In the genomic region with DNA sequence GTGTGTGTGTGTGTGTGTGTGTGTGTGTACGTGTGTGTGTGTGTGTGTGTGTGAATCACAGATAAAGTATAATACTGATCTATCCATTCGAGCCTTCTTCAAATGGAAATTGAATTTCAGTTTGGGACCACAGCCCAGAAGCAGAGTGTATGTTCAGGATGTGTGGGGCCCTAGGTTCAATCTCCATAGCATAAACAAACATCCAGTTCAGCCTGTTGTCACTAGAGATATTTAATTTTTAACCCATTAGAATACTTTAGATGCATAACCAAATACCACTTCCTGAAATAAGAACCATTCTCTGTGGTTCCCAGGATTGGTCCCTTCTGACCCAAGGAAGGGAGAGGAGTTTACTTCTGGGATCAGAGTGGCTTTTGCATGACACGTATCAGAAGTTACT, we compare ENCODE assay signal across 12 mouse cellular contexts.
DNase-seq lines count a peak whose midpoint lies in the region; ATAC-seq and TF ChIP-seq lines count a peak whose summit lies in the region.
"Had no signal": no experiment of that assay in that cellular context is flagged by ENCODE, and none has a peak within 500 bp of the region (broad histone marks: within the 10 kb centered on the region; RNA-seq: fewer than 3 reads in every experiment).

No protein-coding gene starts in this region.

- 0 out of 2 replicates have a peak, but pooled peaks have one; percentile 4 for ATAC-seq in forebrain, embryonic 15.5 days (replicated peaks)
- no peak for ATAC-seq in forebrain, embryonic 11.5 days (replicated peaks; ENCODE audit: low FRiP score)
- no peak for ATAC-seq in intestine, embryonic 14.5 days (replicated peaks; ENCODE audit: low FRiP score, low TSS enrichment, low read depth)
- ATAC-seq in intestine, postnatal 0 days = no peak
- ATAC-seq in midbrain, embryonic 13.5 days = no peak
- no peak for ATAC-seq in midbrain, postnatal 0 days (ENCODE audit: low FRiP score)
- no peak for ATAC-seq in stomach, embryonic 14.5 days (ENCODE audit: insufficient number of reproducible peaks, insufficient read depth, low FRiP score, low read depth)

- 49% methylated on average over 3 of the region's 3 CpGs for WGBS in forebrain, embryonic 15.5 days
- 69% methylated on average over 3 of the region's 3 CpGs for WGBS in forebrain, embryonic 11.5 days
- 49% methylated on average over 3 of the region's 3 CpGs for WGBS in intestine, embryonic 14.5 days
- 42% methylated on average over 3 of the region's 3 CpGs for WGBS in intestine, postnatal 0 days
- 85% methylated on average over 3 of the region's 3 CpGs for WGBS in midbrain, embryonic 13.5 days
- WGBS in midbrain, postnatal 0 days = 80% methylated on average over 3 of the region's 3 CpGs
- WGBS in stomach, embryonic 14.5 days = 53% methylated on average over 3 of the region's 3 CpGs

- H3K4me1 ChIP-seq in forebrain, embryonic 15.5 days = peaks cover 15% of the 10 kb centered on the region
- H3K4me1 ChIP-seq in forebrain, embryonic 11.5 days (replicated peaks; ENCODE audit: control insufficient read depth, insufficient read depth, low read length) = no peaks in the 10 kb centered on the region
- H3K4me1 ChIP-seq in intestine, embryonic 14.5 days (replicated peaks; ENCODE audit: control insufficient read depth, insufficient read depth, low read length) = peaks cover 11% of the 10 kb centered on the region
- 0 out of 2 replicates have a peak, but pooled peaks cover 10% of the 10 kb centered on the region for H3K4me1 ChIP-seq in intestine, postnatal 0 days (replicated peaks; ENCODE audit: control insufficient read depth, insufficient read depth, low read length)
- H3K4me1 ChIP-seq in midbrain, embryonic 13.5 days (replicated peaks) = no peaks in the 10 kb centered on the region
- no peaks in the 10 kb centered on the region; the same call in 1 of the 2 replicates for H3K4me1 ChIP-seq in midbrain, postnatal 0 days (ENCODE audit: insufficient read depth, low read length)
- H3K4me1 ChIP-seq in stomach, embryonic 14.5 days (ENCODE audit: control insufficient read depth, insufficient read depth, low read length) = peaks cover 13% of the 10 kb centered on the region

- no peak overlapping the region for H3K4me3 ChIP-seq in forebrain, embryonic 15.5 days
- H3K4me3 ChIP-seq in forebrain, embryonic 11.5 days (ENCODE audit: low read depth, low read length) = no peak overlapping the region
- no peak overlapping the region for H3K4me3 ChIP-seq in intestine, embryonic 14.5 days (ENCODE audit: low read depth, low read length)
- no peak overlapping the region for H3K4me3 ChIP-seq in intestine, postnatal 0 days (ENCODE audit: low read depth, low read length)
- no peak overlapping the region for H3K4me3 ChIP-seq in midbrain, embryonic 13.5 days (replicated peaks)
- no peak overlapping the region for H3K4me3 ChIP-seq in midbrain, postnatal 0 days (ENCODE audit: low read depth, low read length)
- no peak overlapping the region for H3K4me3 ChIP-seq in stomach, embryonic 14.5 days (ENCODE audit: low read depth, low read length)
- H3K4me3 ChIP-seq: left cerebral cortex, adult 2 months; myocyte had no signal

- no peak for DNase-seq in forebrain, embryonic 11.5 days (ENCODE audit: low spot score)
- no peak for DNase-seq in intestine, embryonic 14.5 days (ENCODE audit: low spot score)
- DNase-seq in midbrain, postnatal 0 days (ENCODE audit: low spot score) = no peak
- no peak for DNase-seq in urinary bladder, postnatal 14 days (ENCODE audit: low spot score)
- DNase-seq: B cell, adult 2 months had no signal

- no peak overlapping the region for H3K9ac ChIP-seq in forebrain, embryonic 15.5 days (replicated peaks)
- H3K9ac ChIP-seq in forebrain, embryonic 11.5 days (ENCODE audit: low read length) = no peak overlapping the region
- no peak overlapping the region for H3K9ac ChIP-seq in intestine, embryonic 14.5 days (ENCODE audit: low read length)
- no peak overlapping the region for H3K9ac ChIP-seq in intestine, postnatal 0 days (ENCODE audit: low read depth, low read length)
- no peak overlapping the region for H3K9ac ChIP-seq in midbrain, embryonic 13.5 days (replicated peaks)
- H3K9ac ChIP-seq in midbrain, postnatal 0 days (replicated peaks; ENCODE audit: low read length, poor library complexity, severe bottlenecking) = no peak overlapping the region
- no peak overlapping the region for H3K9ac ChIP-seq in stomach, embryonic 14.5 days (replicated peaks; ENCODE audit: low read depth, low read length)

- H3K9me3 ChIP-seq in forebrain, embryonic 15.5 days = no peaks in the 10 kb centered on the region
- H3K9me3 ChIP-seq in forebrain, embryonic 11.5 days (ENCODE audit: control insufficient read depth, low read length) = peaks cover 4% of the 10 kb centered on the region; the same call in 1 of the 2 replicates
- peaks cover 9% of the 10 kb centered on the region; the same call in 1 of the 2 replicates for H3K9me3 ChIP-seq in intestine, embryonic 14.5 days (ENCODE audit: control insufficient read depth, low read length)
- H3K9me3 ChIP-seq in intestine, postnatal 0 days (ENCODE audit: control insufficient read depth) = no peaks in the 10 kb centered on the region
- peaks cover 14% of the 10 kb centered on the region for H3K9me3 ChIP-seq in midbrain, embryonic 13.5 days
- no peaks in the 10 kb centered on the region for H3K9me3 ChIP-seq in midbrain, postnatal 0 days (ENCODE audit: low read length)
- H3K9me3 ChIP-seq in stomach, embryonic 14.5 days (ENCODE audit: control insufficient read depth, low read depth, low read length) = peaks cover 7% of the 10 kb centered on the region; the same call in 1 of the 2 replicates

- H3K27me3 ChIP-seq in forebrain, embryonic 15.5 days = no peaks in the 10 kb centered on the region
- no peaks in the 10 kb centered on the region for H3K27me3 ChIP-seq in forebrain, embryonic 11.5 days (ENCODE audit: control insufficient read depth, insufficient read depth, low read length)
- H3K27me3 ChIP-seq in intestine, embryonic 14.5 days (replicated peaks; ENCODE audit: control insufficient read depth, insufficient read depth, low read length) = no peaks in the 10 kb centered on the region
- H3K27me3 ChIP-seq in intestine, postnatal 0 days (replicated peaks; ENCODE audit: control insufficient read depth, insufficient read depth, low read length) = no peaks in the 10 kb centered on the region
- H3K27me3 ChIP-seq in midbrain, embryonic 13.5 days = no peaks in the 10 kb centered on the region
- H3K27me3 ChIP-seq in midbrain, postnatal 0 days (ENCODE audit: insufficient read depth, low read length) = no peaks in the 10 kb centered on the region
- no peaks in the 10 kb centered on the region for H3K27me3 ChIP-seq in stomach, embryonic 14.5 days (ENCODE audit: control insufficient read depth, insufficient read depth, low read length)

- no peak for TF ChIP-seq CTCF in intestine, postnatal 0 days (IDR thresholded peaks at IDR 0.05; ENCODE audit: low read depth)
- no peak for TF ChIP-seq CTCF in midbrain, postnatal 0 days (IDR thresholded peaks at IDR 0.05)

- H3K27ac ChIP-seq in forebrain, embryonic 15.5 days (replicated peaks) = peak overlapping the region; percentile 57
- H3K27ac ChIP-seq in forebrain, embryonic 11.5 days (ENCODE audit: low read depth, low read length) = no peak overlapping the region
- H3K27ac ChIP-seq in intestine, embryonic 14.5 days (ENCODE audit: low read depth) = peak overlapping the region; percentile 48; the same call in 1 of the 2 replicates
- H3K27ac ChIP-seq in intestine, postnatal 0 days (ENCODE audit: low read depth, low read length) = no peak overlapping the region
- peak overlapping the region; percentile 25; the same call in 1 of the 2 replicates for H3K27ac ChIP-seq in midbrain, embryonic 13.5 days
- no peak overlapping the region for H3K27ac ChIP-seq in midbrain, postnatal 0 days (ENCODE audit: low read depth, low read length)
- H3K27ac ChIP-seq in stomach, embryonic 14.5 days (ENCODE audit: low read length) = peak overlapping the region; percentile 68
- H3K27ac ChIP-seq: left cerebral cortex, adult 2 months had no signal

- H3K4me2 ChIP-seq in forebrain, embryonic 15.5 days (replicated peaks) = no peak overlapping the region
- H3K4me2 ChIP-seq in forebrain, embryonic 11.5 days (ENCODE audit: low read depth, low read length, severe bottlenecking) = no peak overlapping the region
- no peak overlapping the region for H3K4me2 ChIP-seq in intestine, embryonic 14.5 days (ENCODE audit: low read length)
- no peak overlapping the region for H3K4me2 ChIP-seq in intestine, postnatal 0 days (replicated peaks; ENCODE audit: low read depth)
- H3K4me2 ChIP-seq in midbrain, embryonic 13.5 days (replicated peaks) = no peak overlapping the region
- no peak overlapping the region for H3K4me2 ChIP-seq in midbrain, postnatal 0 days (ENCODE audit: low read depth, low read length, poor library complexity, severe bottlenecking)
- H3K4me2 ChIP-seq in stomach, embryonic 14.5 days (replicated peaks; ENCODE audit: low read depth, low read length) = no peak overlapping the region
- H3K4me2 ChIP-seq: liver, embryonic 11.5 days had no signal

- H3K36me3 ChIP-seq in forebrain, embryonic 15.5 days = no peaks in the 10 kb centered on the region
- H3K36me3 ChIP-seq in forebrain, embryonic 11.5 days (ENCODE audit: control insufficient read depth, insufficient read depth, low read length) = no peaks in the 10 kb centered on the region
- H3K36me3 ChIP-seq in intestine, embryonic 14.5 days (ENCODE audit: control insufficient read depth, insufficient read depth, low read length) = no peaks in the 10 kb centered on the region
- H3K36me3 ChIP-seq in intestine, postnatal 0 days (ENCODE audit: control insufficient read depth, insufficient read depth) = no peaks in the 10 kb centered on the region
- 0 out of 2 replicates have a peak, but pooled peaks cover 8% of the 10 kb centered on the region for H3K36me3 ChIP-seq in midbrain, embryonic 13.5 days
- H3K36me3 ChIP-seq in midbrain, postnatal 0 days (ENCODE audit: insufficient read depth, low read length) = no peaks in the 10 kb centered on the region
- H3K36me3 ChIP-seq in stomach, embryonic 14.5 days (ENCODE audit: control insufficient read depth, insufficient read depth, low read length) = no peaks in the 10 kb centered on the region

Comparison
In these comparisons a context has a peak if more than half of its experiments do, and no peak if none do; other contexts are left out.
1. H3K27ac ChIP-seq: peak in forebrain, embryonic 15.5 days (single experiment), intestine, embryonic 14.5 days (single experiment), midbrain, embryonic 13.5 days (single experiment) and stomach, embryonic 14.5 days (single experiment); none in forebrain, embryonic 11.5 days (single experiment), intestine, postnatal 0 days (single experiment) and midbrain, postnatal 0 days (single experiment).